Mouse (Mus musculus) hindbrain, embryonic 16.5 days (tissue): ENCODE data around the gene Fbln7. TPM values are rescaled to one million over a fixed set of nuclear protein-coding genes. Genes with fewer than 3 reads are reported as not detected.
A peak's percentile ranks its signal among the peaks of the same experiment; 100 is the strongest.

Experiments used
- ATAC-seq: fragments of 200-750 bp; cut with Nextera tagmentation; 2 replicates; pipeline ENCODE4 v1.8.0; 2017; ENCODE audit warnings: moderate TSS enrichment, moderate library complexity
- H3K27ac ChIP-seq: fragments of 300-500 bp; sonication (generic); 2 replicates; pipeline ENCODE4 v1.5.1; 2014; ENCODE audit warnings: low read depth, mild to moderate bottlenecking, control low read depth, low read length, moderate library complexity
- H3K27me3 ChIP-seq: fragments of 300-500 bp; sonication (generic); replicated peaks from 2 replicates; pipeline ENCODE4 v1.6.1; 2014; ENCODE audit warnings: low read length; ENCODE audit not compliant: control insufficient read depth, insufficient read depth
- H3K36me3 ChIP-seq: fragments of 300-500 bp; sonication (generic); 2 replicates; pipeline ENCODE4 v1.6.1; 2014; ENCODE audit warnings: mild to moderate bottlenecking, low read length, moderate library complexity, mixed read lengths; ENCODE audit not compliant: control insufficient read depth, insufficient read depth
- H3K4me1 ChIP-seq: fragments of 300-500 bp; sonication (generic); 2 replicates; pipeline ENCODE4 v1.6.1; 2014; ENCODE audit warnings: low read depth, low read length; ENCODE audit not compliant: control insufficient read depth, insufficient read depth
- H3K4me2 ChIP-seq: fragments of 300-500 bp; sonication (generic); 2 replicates; pipeline ENCODE4 v1.6.1; 2014; ENCODE audit warnings: mild to moderate bottlenecking, low read length, control low read depth, moderate library complexity
- H3K4me3 ChIP-seq: fragments of 300-500 bp; sonication (generic); 2 replicates; pipeline ENCODE4 v1.5.1; 2014; ENCODE audit warnings: mild to moderate bottlenecking, low read length, control low read depth, moderate library complexity
- H3K9ac ChIP-seq: fragments of 300-500 bp; sonication (generic); 2 replicates; pipeline ENCODE4 v1.6.1; 2014; ENCODE audit warnings: low read depth, mild to moderate bottlenecking, control low read depth, low read length, moderate library complexity
- H3K9me3 ChIP-seq: fragments of 300-500 bp; sonication (generic); 2 replicates; pipeline ENCODE4 v1.6.1; 2014; ENCODE audit warnings: mild to moderate bottlenecking, low read length, moderate library complexity; ENCODE audit not compliant: control insufficient read depth
- WGBS: fragments of 180-500 bp; shearing (Covaris S2); extraction: QIAGEN DNeasy Blood & Tissue Kit; methylation state at CpG from one replicate; pipeline ENCODE4 v1.1.7; 2014; 5-methylcytosine and 5-hydroxymethylcytosine counted together
- polyA plus RNA-seq: library from polyadenylated mRNA; unstranded; fragments of >200 nt; fragmentation: Nextera tagmentation; extraction: Ambion mirVana; gene quantifications from 2 replicates; pipeline ENCODE4 v1.2.1, GENCODE M21; 2015

The Fbln7 gene
- polyA plus RNA-seq: 3.7 and 4.3 TPM in 2 replicates

DNA sequence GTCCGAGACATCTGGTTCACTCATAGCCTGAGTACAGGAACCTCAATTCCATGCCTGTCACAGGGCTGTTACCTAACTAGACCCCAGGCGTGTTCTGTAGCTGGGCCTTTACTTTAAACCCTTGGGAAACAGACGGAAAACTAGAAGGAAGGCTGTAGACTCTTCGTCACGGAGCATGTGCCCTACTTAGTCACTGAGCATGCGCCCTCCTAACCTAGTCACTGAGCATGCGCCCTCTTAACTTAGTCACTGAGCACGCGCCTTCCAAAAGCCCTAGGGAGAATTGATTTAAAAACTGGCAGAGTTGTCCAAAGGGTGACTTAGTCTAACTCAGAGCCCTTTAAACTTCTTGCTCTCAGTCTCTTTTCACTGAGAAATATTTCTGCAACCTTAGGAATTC, at the start of gene Fbln7:
Gene Fbln7 (plus strand): TSS at position 346 of the 400 bp plus-strand sequence.
- no peak for ATAC-seq
- peaks cover 13% of the 10 kb centered on the region; the same call in 1 of the 2 replicates for H3K27me3 ChIP-seq
- H3K9me3 ChIP-seq: 0 out of 2 replicates have a peak, but pooled peaks cover 2% of the 10 kb centered on the region
- peak within 1 kb of the TSS; percentile 96 for H3K4me2 ChIP-seq
- peaks cover 7% of the 10 kb centered on the region for H3K4me1 ChIP-seq
- H3K9ac ChIP-seq: peak within 1 kb of the TSS; percentile 72
- H3K4me3 ChIP-seq: peak within 1 kb of the TSS; percentile 53
- no peak within 1 kb of the TSS for H3K27ac ChIP-seq
- no peaks in the 10 kb centered on the region for H3K36me3 ChIP-seq
- 93% methylated on average over 9 of the region's 9 CpGs for WGBS

DNA sequence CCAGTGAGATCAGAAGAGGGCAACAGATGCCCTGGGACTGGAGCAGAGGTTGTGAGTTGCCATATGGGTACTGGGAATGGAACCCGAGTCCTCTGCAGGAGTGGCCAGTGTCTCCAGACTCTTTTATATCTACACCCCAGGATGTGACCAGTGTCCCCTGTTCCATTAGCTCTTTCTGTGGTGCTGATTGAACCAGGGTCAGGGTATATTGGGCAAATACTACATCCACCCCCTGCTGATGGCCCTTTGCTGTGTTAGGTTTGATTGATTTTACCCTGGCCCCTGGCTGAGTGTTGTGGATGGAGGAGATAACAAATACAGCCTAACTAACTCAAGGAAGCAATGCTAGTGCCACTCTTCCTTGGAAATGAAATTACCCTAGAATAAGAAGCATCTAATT, 46.5 kb upstream of the Fbln7 start:
- no peak for ATAC-seq
- H3K4me3 ChIP-seq: no peak overlapping the region
- no peaks in the 10 kb centered on the region for H3K36me3 ChIP-seq
- H3K4me2 ChIP-seq: no peak overlapping the region
- 83% methylated on average over 1 of the region's 1 CpGs for WGBS
- H3K9ac ChIP-seq: no peak overlapping the region
- H3K4me1 ChIP-seq: peaks cover 14% of the 10 kb centered on the region
- no peak overlapping the region for H3K27ac ChIP-seq
- H3K27me3 ChIP-seq: no peaks in the 10 kb centered on the region
- H3K9me3 ChIP-seq: no peaks in the 10 kb centered on the region

DNA sequence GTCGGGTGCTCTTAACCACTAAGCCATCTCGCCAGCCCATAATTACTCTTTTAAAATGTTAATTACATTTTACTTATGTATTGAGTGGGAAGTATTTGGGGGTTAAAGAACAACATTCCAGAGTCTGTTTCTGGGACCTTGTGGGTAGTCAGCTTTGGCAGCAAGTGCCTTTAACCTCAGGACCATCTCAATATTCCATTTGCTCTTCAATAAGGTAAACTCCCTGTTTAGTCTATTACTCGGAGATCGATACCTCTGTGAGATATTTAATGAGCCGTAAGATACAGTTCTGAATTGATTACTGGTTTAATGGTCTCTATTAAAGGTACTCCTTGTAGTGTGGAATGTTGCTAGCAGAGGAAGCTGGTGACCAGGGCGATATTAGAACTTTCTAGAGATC, 45.9 kb upstream of the Fbln7 start:
- Histone ChIP-seq H3K4me1 (peaks cover 14% of the 10 kb centered on the region), H3K9me3 (no peaks in the 10 kb centered on the region), H3K9ac (no peak overlapping the region), H3K27ac (no peak overlapping the region; the same call in 1 of the 2 replicates), H3K4me2 (peak overlapping the region; percentile 70), H3K36me3 (no peaks in the 10 kb centered on the region), H3K4me3 (peak overlapping the region; percentile 74), H3K27me3 (no peaks in the 10 kb centered on the region)
- ATAC-seq: no peak; the same call in 1 of the 2 replicates
- 43% methylated on average over 6 of the region's 6 CpGs for WGBS

DNA sequence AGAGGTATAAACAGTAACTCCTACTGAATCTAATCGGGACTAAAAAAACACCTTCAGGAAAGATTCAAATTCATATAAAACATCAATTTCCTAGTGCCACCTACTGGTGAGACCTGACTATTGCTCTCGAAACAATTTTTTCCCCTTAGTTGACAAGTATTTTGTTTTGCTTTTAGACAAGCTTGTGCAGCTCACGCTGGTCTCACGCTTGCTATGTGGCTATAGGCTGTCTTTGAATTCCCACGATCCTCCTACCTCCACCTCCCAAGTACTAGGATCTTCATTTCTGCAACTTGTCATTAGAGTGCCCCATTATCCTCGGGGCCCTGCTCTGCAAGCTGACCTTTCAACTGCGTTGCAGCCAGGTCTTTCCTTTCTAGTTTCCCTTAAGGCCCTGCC, 45.4 kb upstream of the Fbln7 start:
- peak overlapping the region; percentile 70 for H3K4me2 ChIP-seq
- H3K9me3 ChIP-seq: no peaks in the 10 kb centered on the region
- peak overlapping the region; percentile 65 for H3K9ac ChIP-seq
- H3K36me3 ChIP-seq: no peaks in the 10 kb centered on the region
- H3K4me1 ChIP-seq: peaks cover 14% of the 10 kb centered on the region
- no peaks in the 10 kb centered on the region for H3K27me3 ChIP-seq
- peak overlapping the region; percentile 89 for H3K27ac ChIP-seq
- H3K4me3 ChIP-seq: peak overlapping the region; percentile 74
- WGBS: 0% methylated on average over 7 of the region's 7 CpGs
- peak; percentile 62 for ATAC-seq

DNA sequence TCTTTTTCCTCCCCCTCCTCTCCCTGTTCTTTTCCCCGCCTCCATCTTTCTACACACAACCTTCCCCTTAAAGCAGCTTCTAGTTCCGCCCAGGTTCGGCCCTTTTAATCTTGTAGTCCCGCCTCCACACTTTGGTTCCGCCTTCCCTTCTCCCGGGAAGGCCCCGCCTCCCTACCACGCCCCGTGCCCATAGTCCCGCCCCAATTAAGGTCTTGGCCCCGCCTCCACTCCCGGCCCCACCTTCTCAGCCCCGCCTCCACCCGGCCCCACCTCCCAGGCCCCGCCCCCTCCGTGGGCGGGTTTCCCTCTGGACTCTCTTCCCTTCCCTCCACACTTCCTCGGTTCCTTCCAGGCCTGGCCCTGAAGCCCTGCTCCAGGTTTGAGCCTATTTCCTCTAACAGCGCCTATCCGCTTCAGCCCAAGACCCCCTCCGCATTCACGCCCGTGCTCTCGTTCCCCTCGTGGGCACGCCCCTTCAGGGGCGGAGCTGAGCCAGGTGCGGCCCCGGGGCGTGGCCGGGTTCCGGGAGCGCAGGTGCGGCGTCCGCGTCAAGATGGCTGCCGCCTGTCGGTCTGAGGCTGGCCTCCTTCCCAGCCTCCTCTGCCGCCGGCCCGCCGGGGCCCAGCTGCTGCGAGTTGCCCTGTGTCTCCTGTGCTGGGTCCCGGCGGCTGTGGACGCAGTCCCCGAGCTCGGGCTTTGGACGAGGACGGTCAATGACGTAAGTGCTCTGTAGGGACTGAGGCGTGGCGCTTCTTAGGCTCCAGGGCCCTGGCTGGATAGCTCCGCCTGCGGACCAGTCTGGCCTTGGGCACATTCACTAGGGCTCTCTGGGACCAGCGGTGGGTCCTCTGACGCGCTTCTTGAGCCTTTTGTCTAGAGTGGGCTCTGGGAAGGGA, 44.7 kb upstream of the Fbln7 start, which contains the start of gene Tmem87b:
Gene Tmem87b (plus strand): TSS at position 333 of the 896 bp plus-strand sequence.
- peak within 1 kb of the TSS; percentile 83 for H3K9ac ChIP-seq
- no peaks in the 10 kb centered on the region for H3K9me3 ChIP-seq
- no peaks in the 10 kb centered on the region for H3K27me3 ChIP-seq
- H3K27ac ChIP-seq: peak within 1 kb of the TSS; percentile 91
- H3K36me3 ChIP-seq: no peaks in the 10 kb centered on the region
- ATAC-seq: peak; percentile 95
- WGBS: under 1% methylated on average over 56 of the region's 59 CpGs
- H3K4me1 ChIP-seq: peaks cover 14% of the 10 kb centered on the region
- H3K4me2 ChIP-seq: peak within 1 kb of the TSS; percentile 70
- H3K4me3 ChIP-seq: peak within 1 kb of the TSS; percentile 74

DNA sequence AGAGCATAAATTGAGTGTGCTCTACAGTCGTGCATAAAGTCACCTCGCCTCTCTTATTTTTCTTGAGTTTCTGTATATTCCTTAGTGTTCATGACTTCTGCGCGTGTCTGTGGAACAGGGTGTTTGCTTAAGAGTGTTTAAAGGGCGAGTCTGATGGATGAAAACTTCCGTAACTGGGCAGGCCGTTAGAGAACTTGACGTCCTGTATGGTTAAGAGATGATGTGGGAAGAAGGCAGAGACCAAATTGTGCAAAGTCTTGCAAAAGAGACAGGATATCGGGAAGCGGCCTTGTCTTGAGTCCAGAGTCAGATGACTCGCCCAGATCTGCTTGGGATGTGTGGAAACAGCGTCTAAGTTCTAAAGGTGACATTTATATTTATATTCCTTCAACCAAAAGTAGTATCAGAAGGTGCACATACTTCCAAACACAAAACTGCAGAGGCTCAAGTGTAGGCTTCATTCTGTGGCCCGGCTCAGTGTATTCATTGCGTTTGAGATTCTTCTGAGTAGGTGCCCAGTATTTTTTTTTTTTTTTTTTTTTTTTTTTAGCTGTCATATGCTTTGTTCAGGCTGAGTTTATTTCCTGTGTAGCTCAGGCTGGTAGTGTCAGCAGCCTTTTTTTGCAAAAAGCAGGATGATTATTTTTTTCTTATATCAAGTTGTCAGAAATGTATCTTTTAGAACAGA, 43.7 kb upstream of the Fbln7 start:
- WGBS: 18% methylated on average over 14 of the region's 14 CpGs
- Histone ChIP-seq H3K9me3 (no peaks in the 10 kb centered on the region), H3K4me3 (peak overlapping the region; percentile 74), H3K9ac (peak overlapping the region; percentile 83), H3K4me2 (peak overlapping the region; percentile 70), H3K27ac (peak overlapping the region; percentile 91), H3K27me3 (no peaks in the 10 kb centered on the region), H3K4me1 (peaks cover 14% of the 10 kb centered on the region), H3K36me3 (no peaks in the 10 kb centered on the region)
- no peak for ATAC-seq

DNA sequence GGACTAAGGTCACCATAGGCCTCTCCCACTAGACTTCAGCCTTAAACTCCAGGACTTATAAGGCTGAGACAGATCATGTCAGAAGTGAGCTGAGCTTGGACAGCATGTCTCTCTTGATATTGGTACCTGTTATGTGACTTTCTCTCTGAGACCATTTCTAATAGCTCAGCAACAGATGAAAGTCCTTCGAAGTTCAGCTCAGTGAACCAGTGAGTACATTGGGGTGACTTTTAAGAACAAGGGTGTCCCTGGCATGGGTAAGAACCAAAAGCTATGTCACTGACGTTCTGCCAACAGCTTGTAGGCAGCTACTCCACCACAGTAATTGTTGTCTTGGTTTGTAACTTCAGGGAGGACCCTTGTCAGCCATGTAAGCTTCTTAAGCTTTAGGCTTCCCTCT, 42.1 kb upstream of the Fbln7 start:
- no peak overlapping the region for H3K27ac ChIP-seq
- no peak overlapping the region for H3K4me3 ChIP-seq
- no peak overlapping the region for H3K4me2 ChIP-seq
- no peaks in the 10 kb centered on the region for H3K9me3 ChIP-seq
- H3K9ac ChIP-seq: no peak overlapping the region
- WGBS: 86% methylated on average over 2 of the region's 2 CpGs
- ATAC-seq: no peak
- no peaks in the 10 kb centered on the region for H3K36me3 ChIP-seq
- H3K4me1 ChIP-seq: peaks cover 14% of the 10 kb centered on the region
- H3K27me3 ChIP-seq: no peaks in the 10 kb centered on the region

DNA sequence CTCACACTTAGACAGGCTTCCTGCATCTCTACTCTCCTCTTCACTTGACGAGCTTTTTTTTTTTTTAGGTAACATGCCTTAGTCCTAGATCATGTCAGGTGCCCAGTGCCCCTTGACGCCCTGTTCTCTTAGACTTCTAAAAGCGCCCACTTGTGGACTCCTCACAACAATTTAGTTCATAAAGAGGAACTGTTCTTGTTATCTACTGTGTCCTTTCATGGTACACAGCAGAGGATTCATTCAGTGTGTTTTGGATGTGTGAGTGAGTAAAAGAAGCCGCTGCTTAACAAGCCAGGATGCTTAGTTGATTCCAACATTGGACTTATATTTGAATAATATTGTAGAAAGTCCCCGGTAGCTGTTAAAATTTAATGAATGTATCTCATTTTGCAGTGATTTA, 38.9 kb upstream of the Fbln7 start:
- Histone ChIP-seq H3K36me3 (peaks cover 2% of the 10 kb centered on the region), H3K27me3 (no peaks in the 10 kb centered on the region), H3K4me3 (no peak overlapping the region), H3K9ac (no peak overlapping the region), H3K27ac (no peak overlapping the region), H3K4me1 (peaks cover 10% of the 10 kb centered on the region), H3K9me3 (no peaks in the 10 kb centered on the region), H3K4me2 (no peak overlapping the region)
- WGBS: 88% methylated on average over 5 of the region's 5 CpGs
- no peak for ATAC-seq

- Histone ChIP-seq H3K9ac (no peak overlapping the region), H3K27me3 (no peaks in the 10 kb centered on the region), H3K36me3 (peaks cover 19% of the 10 kb centered on the region), H3K4me2 (no peak overlapping the region), H3K4me3 (no peak overlapping the region), H3K9me3 (no peaks in the 10 kb centered on the region), H3K27ac (no peak overlapping the region), H3K4me1 (no peaks in the 10 kb centered on the region)
- WGBS: 97% methylated on average over 1 of the region's 1 CpGs
- ATAC-seq: no peak
Observed at GRCm38 (mm10) chr2:128827787-128828186, 35.0 kb upstream of the Fbln7 start.
